Mouse (Mus musculus) retina, postnatal 1 day (tissue): ENCODE results near the gene Apoc4.
"Not testable (repeated sequence)": the region's sequence is repeated elsewhere in the genome, so short reads cannot be mapped to it uniquely, and the experiment has no call there.

Experiments used
- DNase-seq: peaks from one replicate; pipeline ENCODE4 v3.0.0-alpha.2; 2012

Apoc4 gene

DNA sequence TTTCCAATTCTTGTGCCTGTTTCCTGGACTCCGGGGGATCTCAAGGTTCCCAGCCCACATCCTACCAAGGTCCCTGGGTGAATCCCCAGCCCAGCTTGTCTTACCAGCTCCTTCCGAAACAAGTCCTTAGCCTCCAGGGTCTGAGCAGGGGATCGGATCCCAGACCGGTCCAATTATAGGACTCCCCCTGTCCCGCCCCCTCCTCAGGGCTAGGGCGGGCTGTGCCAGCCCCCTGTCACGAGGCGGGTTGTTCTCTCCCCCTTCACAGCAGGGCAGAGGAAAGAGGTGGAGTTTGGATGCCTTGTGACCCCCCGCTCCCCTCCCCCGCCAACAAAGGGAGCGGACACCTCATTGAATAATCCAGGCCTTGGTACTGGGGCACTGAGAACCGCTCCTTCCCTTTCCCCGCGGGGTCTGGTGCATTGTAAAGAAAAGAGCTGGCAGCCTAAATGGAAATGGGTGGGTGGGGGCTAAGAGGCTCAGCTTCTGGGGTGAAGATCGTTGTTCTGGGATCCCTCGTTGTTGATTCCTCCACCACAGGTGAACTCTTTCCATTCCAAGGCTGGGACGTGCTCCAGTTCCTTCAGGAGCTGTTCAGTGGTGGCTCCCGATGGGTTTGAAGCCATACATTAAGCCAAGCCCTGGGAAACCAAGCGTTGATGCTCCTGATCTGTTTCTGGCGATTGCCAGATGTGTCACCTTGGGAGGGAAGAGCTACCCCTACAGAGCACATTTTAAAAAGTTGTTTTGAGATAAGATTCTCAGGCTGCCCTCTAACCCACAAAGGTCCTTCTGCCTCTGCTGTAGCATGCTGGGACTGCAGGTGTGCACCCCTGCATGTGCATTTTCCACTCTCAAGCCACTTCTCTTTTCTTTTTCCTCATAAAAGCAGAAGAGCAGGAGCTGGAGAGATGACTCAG lies 17.9 kb upstream of the Apoc4 start, which contains the start of gene Apoe:
Apoe (minus strand) TSS at position 282 of the 920 bp plus-strand sequence.
- peak; percentile 79 for DNase-seq

DNA sequence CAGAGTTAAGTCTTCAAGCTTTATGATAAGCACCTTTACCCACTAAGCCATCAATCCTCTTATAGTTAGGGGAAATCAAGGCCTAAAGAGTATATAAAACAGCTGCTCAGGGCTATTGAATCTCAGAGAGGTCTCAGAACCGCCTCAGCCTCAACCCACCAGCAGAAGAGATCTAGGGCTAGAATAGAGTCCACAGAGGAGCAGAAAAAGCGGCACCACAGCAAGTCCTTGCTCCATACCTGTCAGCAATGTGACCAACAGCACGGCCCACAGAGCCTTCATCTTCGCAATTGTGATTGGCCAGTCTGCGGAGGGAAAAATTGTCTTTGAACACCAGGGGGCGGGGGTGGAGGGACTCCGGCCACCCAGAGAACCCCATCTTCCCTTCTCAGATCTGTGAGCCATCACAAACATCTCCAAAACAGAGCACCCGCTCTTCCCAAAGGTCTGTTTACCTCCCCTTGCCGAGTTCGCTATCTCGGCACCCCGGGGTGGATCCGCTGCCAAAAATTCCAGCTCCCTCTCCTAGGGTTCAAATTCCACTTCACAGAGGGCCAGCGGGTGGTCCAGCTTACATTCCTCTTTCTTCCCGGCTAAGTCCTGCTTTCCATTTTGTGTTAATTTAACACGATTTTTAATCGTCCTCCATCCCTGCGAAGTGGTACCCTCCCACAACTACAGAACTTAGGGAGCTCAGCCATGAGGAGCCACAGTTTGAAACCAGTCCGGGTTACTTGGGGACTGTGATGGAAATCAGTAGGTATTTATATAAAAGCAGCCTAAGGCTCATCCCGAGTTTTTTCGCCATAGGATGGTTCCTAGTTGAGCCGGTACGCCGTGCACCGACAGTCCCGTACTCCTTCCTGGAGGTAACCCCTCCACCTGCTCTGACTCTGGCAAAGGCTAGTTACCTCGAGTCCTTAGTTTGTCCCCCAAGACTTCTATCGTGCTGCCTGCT lies 16.9 kb upstream of the Apoc4 start:
- peak; percentile 75 for DNase-seq

DNA sequence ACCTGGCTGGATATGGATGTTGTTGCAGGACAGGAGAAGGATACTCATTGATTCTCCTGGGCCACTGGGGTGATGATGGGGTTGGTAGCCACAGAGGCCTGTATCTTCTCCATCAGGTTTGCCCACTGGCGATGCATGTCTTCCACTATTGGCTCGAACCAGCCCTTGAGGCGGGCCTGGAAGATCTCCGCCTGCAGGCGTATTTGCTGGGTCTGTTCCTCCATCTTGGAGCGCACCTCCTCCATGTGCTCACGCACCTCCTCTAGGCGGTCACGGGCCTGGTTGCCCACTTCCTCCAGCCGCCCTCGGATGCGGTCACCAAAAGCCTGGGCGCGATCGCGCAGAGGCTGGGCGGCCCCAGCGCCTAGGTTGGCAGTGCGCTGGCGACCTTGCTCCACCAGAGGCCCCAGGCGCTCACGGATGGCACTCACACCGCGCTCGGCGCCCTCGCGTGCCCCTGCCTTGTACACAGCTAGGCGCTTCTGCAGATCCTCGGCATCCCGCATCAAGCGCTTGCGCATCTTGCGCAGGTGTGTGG lies 15.1 kb upstream of the Apoc4 start:
- no peak for DNase-seq

DNA sequence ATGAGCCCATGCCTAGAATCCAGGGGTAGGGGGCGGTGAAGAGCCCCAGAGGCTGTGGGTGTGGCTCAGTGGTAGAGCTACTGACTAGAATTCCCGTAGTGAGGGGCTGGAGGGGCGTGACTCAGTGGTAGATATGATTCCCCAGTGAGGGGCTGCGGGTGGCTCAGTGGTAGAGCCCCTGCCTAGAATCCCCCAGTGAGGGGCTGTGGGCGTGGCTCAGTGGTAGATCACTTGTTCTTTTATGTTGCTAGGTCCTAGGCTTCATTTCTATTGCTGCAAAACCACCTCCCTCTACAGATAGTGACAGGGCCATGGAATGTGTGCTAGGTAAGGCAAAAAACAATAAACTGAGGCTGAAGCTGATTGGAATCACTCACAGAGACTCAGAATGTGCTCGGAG lies 14.6 kb upstream of the Apoc4 start:
- DNase-seq = no peak

DNA sequence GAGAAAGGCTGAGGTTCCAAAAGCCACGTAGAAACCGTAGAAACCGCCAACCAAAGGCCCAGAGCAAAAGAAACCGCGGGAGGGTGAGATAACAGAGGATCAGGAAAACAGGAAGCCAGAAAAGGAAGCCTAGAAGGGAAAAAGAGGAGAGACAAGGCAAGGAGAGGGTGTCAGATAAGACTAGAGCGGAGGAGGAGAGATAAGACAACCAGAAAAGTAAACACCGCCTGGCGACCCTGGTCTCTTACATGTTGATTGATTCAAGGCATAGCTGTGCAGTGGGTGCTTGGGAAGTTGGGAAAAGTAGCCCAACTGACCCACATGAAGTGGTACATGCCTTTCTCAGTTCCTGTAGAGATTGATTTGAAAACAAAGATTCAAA lies 13.9 kb upstream of the Apoc4 start:
- DNase-seq = no peak

DNA sequence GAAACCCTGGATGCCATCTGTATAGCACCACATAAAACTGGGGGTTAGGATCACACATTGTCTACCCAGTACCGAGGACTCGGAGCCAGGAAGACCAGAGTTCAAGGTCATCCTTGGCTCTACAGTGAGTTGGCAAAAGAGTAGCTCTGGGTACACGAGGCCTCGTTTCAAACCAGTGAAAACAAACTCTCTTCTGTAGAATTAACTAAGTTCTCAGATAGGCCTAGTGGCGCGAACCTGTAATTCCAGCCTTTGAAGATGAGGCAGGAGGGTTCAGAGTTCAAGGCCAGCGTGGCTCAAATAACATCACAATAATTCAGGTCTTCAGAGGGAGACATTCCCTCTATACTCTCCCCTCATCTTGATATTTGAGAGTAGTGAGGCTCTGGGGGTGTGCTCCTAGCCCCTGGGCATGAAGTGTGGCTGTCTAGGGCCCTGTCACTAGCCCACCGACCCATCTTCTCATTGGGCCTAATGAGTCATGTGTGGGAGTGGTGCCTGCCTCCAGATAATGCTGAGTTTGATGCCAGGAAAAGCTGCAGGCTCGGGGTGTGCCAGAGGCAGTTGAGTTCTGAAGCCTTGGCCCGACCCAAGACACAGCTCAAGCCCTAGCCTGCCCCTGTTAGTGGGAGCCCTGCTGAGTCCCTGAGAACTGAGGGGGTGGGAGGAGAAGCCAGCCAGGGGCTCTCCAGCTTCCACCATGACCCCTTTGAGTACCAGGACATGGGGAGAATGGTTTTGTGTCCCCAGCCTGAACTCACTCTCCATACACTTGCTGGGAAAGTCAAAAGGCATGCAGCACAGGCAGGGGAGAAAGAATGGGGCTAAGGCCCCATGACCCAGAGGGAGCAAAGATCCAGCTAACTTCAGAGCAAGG lies 13.3 kb upstream of the Apoc4 start:
- no peak for DNase-seq

DNA sequence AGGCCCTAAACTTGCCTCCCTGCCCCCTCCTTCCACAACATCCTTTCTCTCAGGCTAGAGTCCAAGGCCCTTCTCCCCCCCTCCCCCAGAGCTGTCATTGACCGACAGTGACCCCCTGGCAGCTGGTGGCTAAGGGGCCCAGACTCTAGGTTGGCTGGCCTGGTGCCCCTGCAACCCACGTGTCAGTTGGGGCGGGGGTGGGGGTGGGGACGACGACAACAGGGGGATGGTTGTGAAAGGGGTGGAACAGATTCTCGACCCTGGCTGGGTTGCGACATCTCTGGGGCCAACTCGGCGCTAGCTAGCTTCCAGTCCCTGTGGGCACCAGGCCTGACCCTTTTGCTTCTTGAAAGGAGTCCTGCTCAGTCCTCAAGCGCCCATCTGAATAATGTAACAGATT lies 12.1 kb upstream of the Apoc4 start:
- peak; percentile 93 for DNase-seq

DNA sequence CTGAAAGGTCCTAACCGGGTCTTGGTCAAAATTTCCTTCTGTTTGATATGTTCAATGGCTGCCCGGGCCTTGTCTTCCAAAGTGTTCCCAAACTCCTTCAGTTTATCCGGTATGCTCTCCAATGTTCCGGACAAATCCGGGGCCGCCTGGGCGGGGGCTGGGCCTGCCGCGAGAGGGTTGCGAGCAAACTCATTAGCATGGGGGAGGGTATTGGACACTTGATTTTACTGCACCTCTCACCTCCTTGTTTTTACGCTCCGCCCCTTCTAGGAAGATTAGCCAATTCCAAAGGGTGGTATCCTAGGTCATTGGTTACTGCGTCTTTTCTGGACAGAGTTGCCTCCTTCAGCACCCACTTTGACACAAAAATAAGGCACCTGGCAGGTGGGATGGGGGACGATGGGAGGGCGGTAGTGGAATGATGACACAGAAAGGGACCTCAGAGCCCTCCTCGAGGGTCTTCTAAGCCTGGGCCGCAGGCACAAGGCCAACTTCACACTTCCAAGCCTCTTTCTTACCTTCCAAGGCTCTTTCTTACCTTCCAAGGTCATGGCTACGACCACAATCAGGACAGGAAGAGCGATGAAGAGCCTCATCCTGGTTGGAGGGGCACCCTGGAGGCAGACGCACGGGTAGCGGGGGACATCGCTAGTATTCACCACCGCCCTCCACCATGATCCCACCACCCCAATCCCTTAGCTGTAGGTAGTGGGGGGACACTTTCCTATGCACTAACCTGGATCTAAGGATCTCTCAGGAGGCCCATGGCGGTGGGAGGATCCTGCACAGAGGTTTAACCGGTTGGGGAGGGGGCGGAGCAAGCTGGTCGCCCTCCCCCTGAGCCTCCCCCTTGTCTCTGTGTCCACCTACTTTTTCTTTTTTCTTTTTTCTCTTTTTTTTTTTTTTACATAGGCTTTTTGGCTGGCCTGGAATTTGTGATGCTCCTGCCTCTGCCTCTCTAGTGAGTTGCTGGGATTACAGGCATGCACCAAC lies 10.9 kb upstream of the Apoc4 start, which contains the start of gene Apoc1:
Apoc1 (minus strand) TSS at position 788 of the 993 bp plus-strand sequence.
- DNase-seq = no peak

DNA sequence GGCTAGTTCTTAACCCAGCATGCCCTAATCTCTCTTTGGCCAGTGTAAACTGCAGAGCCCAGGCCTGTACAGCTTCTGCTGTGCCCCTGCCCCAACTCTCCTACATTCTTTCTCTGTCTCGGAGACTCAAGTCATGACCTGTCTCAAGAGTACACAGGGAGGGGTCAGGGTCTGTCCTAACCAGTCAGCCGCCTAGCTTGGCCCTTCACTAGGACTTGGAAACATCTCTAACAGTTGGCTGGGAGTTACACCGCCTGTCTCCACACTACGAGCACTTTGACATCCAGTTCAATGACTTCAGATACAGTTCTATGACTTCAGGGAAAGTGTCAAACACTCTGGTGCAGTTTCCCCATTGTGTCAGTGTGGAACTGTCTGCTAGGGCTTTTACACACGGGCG lies 10.2 kb upstream of the Apoc4 start:
- DNase-seq = no peak

DNA sequence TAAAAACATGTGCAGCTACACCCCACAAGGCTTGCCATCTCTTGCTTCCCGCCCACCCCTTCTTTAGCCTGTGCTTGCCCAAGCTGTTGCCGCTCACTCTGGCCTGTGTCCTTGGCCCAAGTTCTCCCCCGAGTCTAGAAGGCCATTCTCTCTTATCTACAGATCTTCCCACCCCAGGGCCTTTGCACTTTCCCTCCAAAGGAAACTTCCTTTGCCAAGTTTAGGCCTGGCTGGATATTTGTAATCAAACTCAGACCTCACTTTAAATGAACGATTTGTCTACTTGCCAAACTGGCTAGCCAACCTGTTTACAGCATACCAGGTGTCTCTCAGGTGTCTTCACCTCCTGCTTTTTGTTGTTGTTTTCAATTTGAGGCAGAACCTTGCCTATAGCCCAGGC lies 9.6 kb upstream of the Apoc4 start:
- no peak for DNase-seq

DNA sequence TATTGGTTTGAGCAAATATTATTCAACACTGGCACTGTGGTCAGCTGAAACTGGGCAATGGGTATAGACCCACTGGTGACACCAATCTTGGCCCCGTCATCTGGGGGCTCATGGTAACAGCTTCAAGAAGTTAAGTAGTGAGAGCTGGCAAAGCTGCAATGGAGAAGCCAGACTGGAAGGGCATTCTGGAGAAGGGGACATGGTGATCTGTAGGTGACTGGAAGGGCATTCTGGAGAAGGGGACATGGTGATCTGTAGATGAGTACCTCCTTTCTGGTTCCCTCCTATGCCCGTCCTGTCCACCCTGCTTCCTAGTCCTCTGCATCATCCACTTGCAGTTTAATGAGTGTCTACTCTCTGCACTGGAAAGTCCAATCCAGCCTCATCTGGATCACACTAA lies 7.3 kb upstream of the Apoc4 start:
- no peak for DNase-seq

DNA sequence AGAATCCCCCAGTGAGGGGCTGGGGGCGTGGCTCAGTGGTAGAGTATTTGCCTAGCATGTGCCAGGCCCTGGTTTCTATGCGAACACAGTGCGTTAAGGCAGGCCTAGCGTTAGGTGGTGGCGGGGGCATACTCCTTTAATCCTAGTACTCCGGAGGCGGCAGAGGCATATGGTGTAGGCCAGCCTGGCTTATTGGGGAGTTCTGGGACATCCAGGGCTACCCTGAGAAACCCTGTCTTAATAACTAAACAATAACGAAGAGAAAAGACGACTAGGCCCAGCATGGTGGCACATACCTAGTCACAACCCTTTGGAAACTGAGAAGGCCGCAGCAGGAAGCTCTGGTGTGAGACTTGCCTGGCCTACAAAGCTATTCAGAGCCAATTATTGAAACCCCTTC lies 6.8 kb upstream of the Apoc4 start:
- no peak for DNase-seq

DNA sequence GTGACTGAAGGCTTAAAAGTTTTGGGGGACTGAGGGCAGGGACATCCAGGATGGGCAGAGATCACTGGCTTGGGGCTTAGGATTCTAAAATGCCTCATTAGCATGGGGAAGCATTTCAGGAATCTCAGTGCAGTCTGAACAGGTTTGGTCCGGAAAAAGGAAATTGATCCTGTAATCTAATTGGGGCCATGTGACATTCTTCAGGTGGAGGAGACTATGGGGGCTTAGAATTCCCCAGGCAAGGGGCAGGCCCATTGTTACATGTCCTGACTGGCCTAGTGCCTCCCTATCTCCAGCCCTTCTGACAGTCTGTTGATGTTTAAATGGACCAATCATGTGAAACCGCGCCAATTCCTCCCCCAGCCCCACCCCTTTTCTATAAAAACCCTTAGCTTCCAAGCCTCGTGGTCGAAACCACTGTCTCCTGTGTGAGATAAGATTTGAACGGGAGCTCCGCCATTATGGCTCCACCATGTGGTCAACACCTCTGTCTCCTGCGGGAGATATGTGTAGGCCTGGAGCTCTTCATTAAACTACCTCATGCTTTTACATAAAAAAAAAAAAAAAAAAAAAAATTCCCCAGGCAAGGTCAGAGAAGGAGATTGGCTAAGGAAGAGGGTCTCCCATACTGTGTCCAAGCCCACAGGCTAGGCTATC lies 5.8 kb upstream of the Apoc4 start:
- not testable (repeated sequence) for DNase-seq

DNA sequence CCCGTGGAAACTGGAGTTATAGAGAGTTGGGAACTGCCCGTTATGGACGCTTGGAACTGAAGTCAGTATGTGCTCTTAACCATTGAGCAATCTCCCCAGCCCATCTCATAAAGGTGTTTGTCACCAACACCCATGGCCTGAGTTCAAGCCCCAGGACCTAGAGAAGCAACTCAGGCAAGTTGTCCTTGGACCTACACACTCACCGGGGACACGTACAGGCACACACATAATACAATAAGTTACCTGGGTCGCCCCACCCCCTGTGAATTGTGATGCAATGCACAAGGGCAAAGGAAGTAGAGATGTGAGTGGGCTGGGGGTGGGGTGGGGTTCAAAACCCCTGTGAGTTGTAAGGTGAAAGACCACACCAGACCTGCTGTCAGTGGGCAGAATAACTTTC lies 5.2 kb upstream of the Apoc4 start:
- no peak for DNase-seq

DNA sequence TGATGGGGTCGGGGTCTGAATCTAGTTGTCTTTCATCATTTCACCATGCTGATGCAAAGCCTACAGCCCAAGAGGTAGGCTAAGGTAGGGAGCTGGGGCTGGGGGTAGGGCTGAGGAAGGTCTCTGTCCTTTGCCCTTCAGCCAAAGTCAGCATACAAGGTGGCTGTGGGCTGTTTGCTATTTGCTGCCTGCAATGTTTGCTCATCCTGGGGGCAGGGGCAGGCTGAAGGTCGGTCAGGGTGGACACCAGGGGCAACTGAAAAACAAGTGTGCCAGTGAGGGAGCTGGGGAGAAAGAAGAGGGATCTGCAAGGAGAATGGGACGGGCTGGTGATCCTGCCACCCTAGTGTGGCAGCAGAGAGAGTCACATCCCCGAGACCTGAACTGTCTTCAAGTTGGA lies 4.1 kb upstream of the Apoc4 start:
- DNase-seq = no peak

DNA sequence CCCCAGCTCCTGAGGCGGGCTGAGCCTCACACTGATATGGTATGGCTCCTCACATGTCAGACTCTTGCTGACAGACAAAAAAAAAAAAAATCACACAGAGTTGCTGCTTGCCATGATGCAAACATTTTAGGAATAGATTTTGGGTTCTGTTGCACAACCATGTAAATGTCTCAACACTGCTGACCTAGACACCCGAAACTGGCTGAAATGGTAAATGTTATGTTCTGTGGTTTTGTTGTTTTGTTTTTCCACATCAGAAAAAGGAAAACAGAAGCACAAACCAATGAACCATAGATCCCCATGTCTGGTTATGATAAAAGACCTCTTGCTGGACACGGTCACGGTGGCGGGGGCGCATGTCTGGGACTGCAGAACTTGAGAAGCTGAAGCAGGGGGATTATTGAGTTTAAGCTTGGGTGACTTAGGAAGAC lies 2.5 kb upstream of the Apoc4 start:
- DNase-seq = no peak

DNA sequence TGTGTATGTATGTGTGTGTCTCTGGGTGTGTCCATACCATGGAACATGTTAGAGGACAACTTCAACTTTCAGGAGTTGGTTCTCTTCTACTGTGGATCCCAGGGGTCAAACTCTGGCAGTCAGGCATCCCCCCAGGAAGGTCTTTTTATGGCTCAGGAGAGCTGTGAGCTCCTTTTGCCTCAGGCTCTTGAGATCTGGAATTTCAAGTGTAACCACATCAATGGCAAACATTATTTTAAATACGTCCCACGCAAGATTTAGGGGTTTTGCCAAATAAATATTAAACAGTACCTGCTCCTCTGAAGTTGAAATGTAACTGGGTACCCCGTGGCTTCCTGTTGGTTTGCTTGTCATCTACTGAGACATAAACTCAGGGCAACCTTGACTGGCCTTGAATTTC lies 1.7 kb upstream of the Apoc4 start:
- DNase-seq = no peak

DNA sequence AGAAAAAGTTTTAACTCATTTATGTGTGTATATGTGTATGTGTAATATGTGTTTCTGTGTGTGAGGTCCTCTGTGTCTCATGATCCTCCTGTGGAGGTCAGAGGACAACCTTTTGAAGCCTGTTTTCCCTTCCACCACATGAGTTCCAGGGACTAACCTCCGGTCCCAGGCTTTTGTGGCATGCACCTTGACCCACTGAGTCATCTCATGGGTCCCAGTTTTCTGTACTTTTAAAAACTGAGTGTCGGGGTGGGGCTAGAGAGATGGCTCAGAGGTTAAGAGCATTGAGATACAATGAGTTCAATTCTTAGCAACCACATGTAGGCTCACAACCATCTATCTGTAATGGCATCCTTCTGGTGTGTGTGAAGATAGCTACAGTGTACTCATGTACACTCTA lies 577 bp downstream of the Apoc4 start:
- no peak for DNase-seq

DNA sequence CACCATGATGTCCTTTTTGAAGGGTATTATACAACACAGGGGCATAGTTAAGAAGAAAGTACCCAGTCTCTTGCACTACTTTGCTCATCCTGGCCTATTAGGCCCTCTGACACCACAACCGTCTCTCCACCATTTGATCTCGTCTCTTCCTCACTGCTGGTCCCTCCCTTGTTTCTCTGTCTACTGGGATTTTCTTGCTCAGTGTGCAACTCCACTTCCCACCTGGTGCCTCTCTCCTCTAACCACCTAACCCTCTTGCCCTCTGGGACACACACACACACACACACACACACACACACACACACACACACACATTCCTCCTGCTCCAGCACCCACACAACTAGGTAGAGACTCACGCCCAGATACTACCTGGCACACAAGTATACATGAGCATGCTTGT lies 2.4 kb downstream of the Apoc4 start:
- no peak for DNase-seq

DNA sequence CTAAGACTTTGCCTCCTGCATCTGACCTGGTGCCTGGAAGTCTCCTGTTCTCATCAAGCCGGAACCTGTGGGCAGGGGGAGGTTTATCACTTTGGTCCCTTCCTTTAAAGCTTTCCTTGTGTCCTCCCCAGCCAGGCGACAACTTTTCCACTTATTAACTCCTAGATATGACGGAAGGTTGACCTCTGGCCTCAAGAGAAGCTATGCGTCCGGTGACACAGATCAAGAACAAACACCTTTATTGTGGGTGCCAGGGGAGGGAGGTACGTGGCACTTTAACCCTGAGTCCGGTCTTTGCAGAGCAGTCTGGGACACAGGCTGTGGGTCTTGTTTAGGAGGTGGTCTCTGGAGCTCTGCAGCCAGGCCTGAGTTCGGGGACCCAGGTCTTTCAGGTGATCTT lies 3.4 kb downstream of the Apoc4 start, which contains the start of gene Apoc2:
Apoc2 (minus strand) TSS at position 70 of the 400 bp plus-strand sequence.
- DNase-seq = no peak
